Mouse (Mus musculus) neural tube, embryonic 14.5 days (tissue): Measurements from ENCODE around the gene Gpc5. TPM values are rescaled to one million over a fixed set of nuclear protein-coding genes. Genes with fewer than 3 reads are reported as not detected.

Experiments used
- ATAC-seq: fragments of 200-750 bp; cut with Nextera tagmentation; 2 replicates; pipeline ENCODE4 v1.8.0; 2017; ENCODE audit warnings: low read depth, mild to moderate bottlenecking, moderate TSS enrichment, moderate library complexity
- H3K27ac ChIP-seq: fragments of 300-500 bp; sonication (generic); 2 replicates; pipeline ENCODE4 v1.5.1; 2014; ENCODE audit warnings: low read depth, mild to moderate bottlenecking, control low read depth, low read length, moderate library complexity, mixed read lengths
- H3K27me3 ChIP-seq: fragments of 300-500 bp; sonication (generic); 2 replicates; pipeline ENCODE4 v1.6.1; 2014; ENCODE audit warnings: low read length; ENCODE audit not compliant: control insufficient read depth, insufficient read depth
- H3K36me3 ChIP-seq: fragments of 300-500 bp; sonication (generic); 2 replicates; pipeline ENCODE4 v1.6.1; 2014; ENCODE audit warnings: low read length, mixed read lengths; ENCODE audit not compliant: control insufficient read depth, insufficient read depth
- H3K4me1 ChIP-seq: fragments of 300-500 bp; sonication (generic); 2 replicates; pipeline ENCODE4 v1.6.1; 2014; ENCODE audit warnings: low read length; ENCODE audit not compliant: control insufficient read depth, insufficient read depth
- H3K4me2 ChIP-seq: fragments of 300-500 bp; sonication (generic); 2 replicates; pipeline ENCODE4 v1.6.1; 2014; ENCODE audit warnings: mild to moderate bottlenecking, low read depth, low read length, control low read depth
- H3K4me3 ChIP-seq: fragments of 300-500 bp; sonication (generic); 2 replicates; pipeline ENCODE4 v1.5.1; 2014; ENCODE audit warnings: low read depth, low read length, control low read depth, mixed read lengths
- H3K9ac ChIP-seq: fragments of 300-500 bp; sonication (generic); replicated peaks from 2 replicates; pipeline ENCODE4 v1.6.1; 2014; ENCODE audit warnings: low read depth, mild to moderate bottlenecking, control low read depth, low read length, mixed read lengths
- H3K9me3 ChIP-seq: fragments of 300-500 bp; sonication (generic); 2 replicates; pipeline ENCODE4 v1.6.1; 2016; ENCODE audit warnings: low read length; ENCODE audit not compliant: control insufficient read depth
- WGBS: fragments of 180-500 bp; shearing (Covaris S2); extraction: QIAGEN DNeasy Blood & Tissue Kit; methylation state at CpG from one replicate; pipeline ENCODE4 v1.1.7; 2014; 5-methylcytosine and 5-hydroxymethylcytosine counted together
- polyA plus RNA-seq: library from polyadenylated mRNA; unstranded; fragments of >200 nt; fragmentation: Nextera tagmentation; extraction: Ambion mirVana; gene quantifications from 2 replicates; pipeline ENCODE4 v1.2.1, GENCODE M21; 2014

The Gpc5 gene
- polyA plus RNA-seq, 1 experiment from 2014 or later, result 28.6 TPM

DNA sequence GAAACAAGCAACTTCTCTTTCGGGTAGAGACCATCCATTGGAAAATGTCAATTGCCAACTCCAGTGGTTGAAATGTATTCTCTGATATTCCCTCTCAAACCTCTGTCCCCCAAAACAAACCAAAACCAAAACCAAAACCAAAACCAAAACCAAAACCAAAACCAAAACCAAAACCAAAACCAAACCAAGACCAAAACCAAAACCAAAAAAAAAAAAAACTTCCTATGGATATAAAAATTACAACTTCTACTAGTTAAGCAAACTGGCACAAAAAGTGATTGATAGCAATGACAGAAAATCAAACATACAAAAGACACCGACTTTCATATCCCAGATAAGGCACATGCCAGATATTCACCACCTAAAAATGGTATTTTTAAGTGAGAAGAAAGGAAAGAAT lies 161.7 kb downstream of the Gpc5 start:
- no peak for ATAC-seq
- WGBS, result 92% methylated on average over 2 of the region's 2 CpGs
- Histone ChIP-seq H3K36me3 (no peaks in the 10 kb centered on the region), H3K27ac (no peak overlapping the region), H3K4me2 (no peak overlapping the region), H3K27me3 (no peaks in the 10 kb centered on the region), H3K9ac (no peak overlapping the region), H3K9me3 (no peaks in the 10 kb centered on the region), H3K4me3 (no peak overlapping the region), H3K4me1 (no peaks in the 10 kb centered on the region)

DNA sequence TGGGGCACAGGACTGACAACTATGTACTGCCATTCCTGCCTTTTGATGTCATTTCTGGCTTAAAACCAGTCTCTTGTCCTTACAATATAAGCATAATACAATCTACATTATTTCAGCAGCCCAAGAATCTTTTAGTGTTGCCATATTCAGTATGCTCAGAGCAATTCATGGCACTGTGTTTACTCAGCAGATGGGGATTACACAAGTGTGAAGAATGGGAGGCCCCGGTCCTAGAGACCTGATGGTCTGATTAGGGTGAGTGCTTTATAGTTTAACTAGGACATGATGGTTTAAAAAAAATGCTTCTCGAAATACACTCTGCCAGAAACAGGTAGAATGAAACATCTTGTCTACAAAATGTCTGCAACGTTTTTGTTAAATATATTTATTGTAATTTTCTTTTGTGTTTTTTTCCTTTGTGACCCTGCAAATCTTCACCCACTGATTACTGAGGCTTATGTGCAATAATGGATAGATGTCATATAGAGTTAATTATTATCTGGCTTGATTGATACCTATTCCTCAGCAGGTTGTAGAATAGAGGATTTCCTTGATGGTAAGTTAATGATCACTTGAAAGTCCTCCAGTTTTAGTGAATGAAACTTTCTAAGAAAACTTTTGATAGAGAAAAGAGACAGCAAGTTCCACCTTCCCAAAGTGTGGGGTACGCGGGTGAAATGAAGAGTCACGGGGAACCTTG lies 177.8 kb downstream of the Gpc5 start:
- Histone ChIP-seq H3K4me1 (no peaks in the 10 kb centered on the region), H3K27me3 (no peaks in the 10 kb centered on the region), H3K27ac (no peak overlapping the region), H3K4me2 (no peak overlapping the region), H3K4me3 (no peak overlapping the region), H3K9ac (no peak overlapping the region), H3K9me3 (no peaks in the 10 kb centered on the region), H3K36me3 (no peaks in the 10 kb centered on the region)
- no peak for ATAC-seq
- 92% methylated on average over 6 of the region's 6 CpGs for WGBS

DNA sequence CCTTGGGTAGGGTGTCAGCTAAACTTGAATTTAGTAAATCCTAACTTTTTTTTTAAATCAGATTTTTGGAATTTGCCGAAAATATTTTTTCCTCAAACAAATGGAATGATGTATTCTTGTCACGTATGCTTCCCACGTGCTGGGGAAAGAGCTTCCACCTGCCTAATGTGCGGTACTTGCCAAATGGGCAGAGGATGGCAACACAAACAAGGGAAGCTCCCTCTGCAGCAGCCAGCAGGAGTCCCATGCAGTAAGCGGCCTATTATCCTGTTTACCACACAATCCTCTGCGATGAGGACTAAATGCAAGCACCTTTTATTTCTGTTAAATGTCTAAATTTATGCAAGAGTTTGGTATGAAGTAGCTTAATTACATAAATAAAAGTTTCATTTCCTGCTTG lies 178.4 kb downstream of the Gpc5 start:
- Histone ChIP-seq H3K27me3 (no peaks in the 10 kb centered on the region), H3K9ac (no peak overlapping the region), H3K27ac (no peak overlapping the region), H3K4me2 (no peak overlapping the region), H3K4me1 (no peaks in the 10 kb centered on the region), H3K4me3 (no peak overlapping the region), H3K36me3 (no peaks in the 10 kb centered on the region), H3K9me3 (no peaks in the 10 kb centered on the region)
- ATAC-seq, result no peak
- 84% methylated on average over 6 of the region's 6 CpGs for WGBS

DNA sequence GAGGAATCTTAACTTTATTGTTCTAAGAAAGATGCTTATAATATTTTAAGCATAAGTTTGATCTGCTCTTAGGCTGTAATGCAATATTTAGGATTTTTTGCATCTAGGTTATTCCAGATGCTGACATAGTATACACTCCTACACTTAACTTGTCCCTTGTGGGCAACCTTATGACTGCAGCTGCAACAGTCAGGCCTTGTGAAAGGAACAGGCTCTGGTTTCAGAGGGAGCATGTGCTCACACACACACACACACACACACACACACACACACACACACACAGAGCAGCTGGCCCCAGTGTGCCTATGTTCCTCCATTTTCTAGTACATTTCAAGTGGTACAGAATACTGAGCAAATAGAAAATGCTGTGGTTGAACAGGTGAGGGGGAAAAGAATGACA lies 190.8 kb downstream of the Gpc5 start:
- ATAC-seq, result no peak
- Histone ChIP-seq H3K4me1 (no peaks in the 10 kb centered on the region), H3K36me3 (no peaks in the 10 kb centered on the region), H3K4me2 (no peak overlapping the region), H3K9me3 (no peaks in the 10 kb centered on the region), H3K27me3 (no peaks in the 10 kb centered on the region), H3K9ac (no peak overlapping the region), H3K4me3 (no peak overlapping the region), H3K27ac (no peak overlapping the region)

DNA sequence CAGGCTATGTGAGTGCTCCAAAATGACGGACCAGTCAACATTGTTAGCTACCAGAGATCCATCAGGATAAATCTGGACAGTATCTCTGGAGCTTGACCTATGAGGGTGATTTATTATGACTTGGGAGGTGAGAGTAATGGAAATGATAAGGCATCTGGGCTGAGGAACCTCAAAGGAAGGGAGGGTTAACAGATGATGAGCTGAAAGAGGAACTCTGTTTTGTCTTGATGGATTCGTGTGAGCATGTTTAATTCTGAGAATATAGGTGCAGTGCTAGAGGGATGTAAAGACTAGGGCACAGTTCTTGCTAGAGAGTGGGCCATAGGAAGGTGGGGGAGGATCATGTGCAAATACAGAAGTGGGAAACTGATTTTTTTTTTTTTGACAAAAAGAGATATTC lies 232.2 kb downstream of the Gpc5 start:
- Histone ChIP-seq H3K4me3 (no peak overlapping the region), H3K9me3 (no peaks in the 10 kb centered on the region), H3K27me3 (no peaks in the 10 kb centered on the region), H3K4me2 (no peak overlapping the region), H3K9ac (no peak overlapping the region), H3K4me1 (no peaks in the 10 kb centered on the region), H3K36me3 (no peaks in the 10 kb centered on the region), H3K27ac (no peak overlapping the region)
- no peak for ATAC-seq
- WGBS, result 81% methylated on average over 2 of the region's 2 CpGs

DNA sequence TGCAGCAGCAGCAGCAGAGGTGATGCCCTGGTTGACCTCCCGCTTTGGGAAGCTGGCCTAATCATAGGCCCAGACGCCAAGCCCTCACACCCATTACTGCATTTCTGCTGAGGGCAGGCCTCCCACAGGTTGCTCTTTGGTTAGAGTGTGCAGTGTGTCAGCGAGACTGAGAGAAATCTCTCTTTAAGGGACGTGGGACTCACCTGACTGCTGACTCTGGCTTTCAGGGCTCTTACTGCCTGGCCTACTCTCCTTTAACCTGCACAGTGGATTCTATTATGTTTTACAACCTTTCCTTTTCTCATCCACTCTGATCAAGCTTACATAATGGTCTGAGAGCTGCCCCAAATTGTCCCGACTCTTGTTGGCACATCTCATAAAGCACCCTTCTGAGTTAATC lies 234.4 kb downstream of the Gpc5 start:
- no peaks in the 10 kb centered on the region for H3K4me1 ChIP-seq
- no peaks in the 10 kb centered on the region for H3K36me3 ChIP-seq
- no peak for ATAC-seq
- no peak overlapping the region for H3K9ac ChIP-seq
- no peaks in the 10 kb centered on the region for H3K9me3 ChIP-seq
- H3K4me2 ChIP-seq, result no peak overlapping the region
- 62% methylated on average over 5 of the region's 5 CpGs for WGBS
- no peak overlapping the region for H3K27ac ChIP-seq
- no peaks in the 10 kb centered on the region for H3K27me3 ChIP-seq
- no peak overlapping the region for H3K4me3 ChIP-seq

DNA sequence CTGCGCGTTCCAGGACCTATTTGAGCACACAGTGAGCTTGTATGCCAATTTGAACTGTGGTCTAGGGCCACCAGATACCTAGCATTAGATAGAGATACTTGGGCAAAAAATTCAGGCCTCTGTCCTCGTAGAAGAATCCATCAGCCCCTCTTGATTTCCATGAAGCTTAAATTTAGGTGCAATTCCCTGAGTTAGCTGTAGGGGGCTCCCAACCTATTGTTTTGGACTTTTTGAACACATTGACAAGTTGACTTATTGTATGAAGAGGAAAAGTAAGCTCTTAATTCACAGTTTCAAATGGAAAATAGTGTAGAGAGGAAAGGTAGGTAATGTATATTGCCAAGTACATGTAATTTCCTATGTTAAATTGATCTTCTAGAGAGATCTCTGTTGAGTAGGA lies 247.1 kb downstream of the Gpc5 start:
- H3K9me3 ChIP-seq, result no peaks in the 10 kb centered on the region
- 87% methylated on average over 3 of the region's 3 CpGs for WGBS
- ATAC-seq, result no peak
- H3K4me3 ChIP-seq, result no peak overlapping the region
- no peaks in the 10 kb centered on the region for H3K36me3 ChIP-seq
- no peak overlapping the region for H3K4me2 ChIP-seq
- H3K27ac ChIP-seq, result no peak overlapping the region
- H3K9ac ChIP-seq, result no peak overlapping the region
- H3K27me3 ChIP-seq, result no peaks in the 10 kb centered on the region
- H3K4me1 ChIP-seq, result no peaks in the 10 kb centered on the region

DNA sequence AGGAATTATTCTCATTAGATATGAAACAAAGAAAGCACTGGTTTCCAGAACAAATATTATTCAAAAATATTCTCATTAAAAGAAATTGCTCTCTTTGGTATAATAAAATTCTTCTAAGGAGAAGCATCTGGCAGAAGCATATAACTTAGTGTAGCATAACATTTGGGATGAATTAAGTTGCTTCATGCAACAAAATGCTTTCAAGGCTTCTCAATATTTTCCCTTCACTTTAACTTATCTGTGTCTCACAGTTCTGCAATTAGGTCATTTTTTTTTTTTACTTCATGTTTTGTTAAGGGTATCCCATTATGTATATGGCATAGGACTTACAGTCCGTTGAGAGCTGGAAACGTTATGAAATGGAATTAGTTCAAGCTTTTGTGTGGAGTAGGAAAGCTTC lies 250.6 kb downstream of the Gpc5 start:
- no peak for ATAC-seq
- H3K27me3 ChIP-seq, result no peaks in the 10 kb centered on the region
- H3K9me3 ChIP-seq, result no peaks in the 10 kb centered on the region
- 79% methylated on average over 2 of the region's 2 CpGs for WGBS
- H3K9ac ChIP-seq, result no peak overlapping the region
- no peak overlapping the region for H3K27ac ChIP-seq
- no peak overlapping the region for H3K4me2 ChIP-seq
- H3K4me3 ChIP-seq, result no peak overlapping the region
- no peaks in the 10 kb centered on the region for H3K36me3 ChIP-seq
- H3K4me1 ChIP-seq, result no peaks in the 10 kb centered on the region

DNA sequence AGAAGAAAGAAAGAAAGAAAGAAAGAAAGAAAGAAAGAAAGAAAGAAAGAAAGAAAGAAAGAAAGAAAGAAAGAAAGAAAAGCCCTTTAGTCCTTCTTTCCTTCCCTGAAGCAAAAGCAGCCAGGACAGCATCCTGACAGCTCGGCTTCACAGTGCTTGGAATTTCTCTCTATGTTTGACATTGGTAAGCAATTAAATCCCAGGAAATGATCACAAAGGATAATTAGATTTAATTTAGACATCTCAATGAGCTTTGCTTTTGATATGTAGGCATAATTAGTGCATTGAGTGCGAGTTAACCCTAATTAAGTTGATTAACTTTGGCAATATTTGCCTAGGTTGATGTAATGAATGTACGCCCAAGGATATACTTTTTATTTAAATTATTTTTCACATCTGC lies 257.4 kb downstream of the Gpc5 start:
- 69% methylated on average over 3 of the region's 3 CpGs for WGBS
- H3K4me1 ChIP-seq, result no peaks in the 10 kb centered on the region

More for the DNA sequence above, 257.4 kb downstream of the Gpc5 start:
- Histone ChIP-seq H3K36me3 (no peaks in the 10 kb centered on the region), H3K9ac (no peak overlapping the region), H3K4me2 (no peak overlapping the region), H3K4me3 (no peak overlapping the region), H3K9me3 (no peaks in the 10 kb centered on the region), H3K27me3 (no peaks in the 10 kb centered on the region), H3K27ac (no peak overlapping the region)
- ATAC-seq, result no peak
